Mouse (Mus musculus): ENCODE results near the gene Fbxw8.

Gene Fbxw8

GRCm38 (mm10) chr5:118154839-118155564 lies at the start of gene Fbxw8:
Fbxw8 (minus strand) TSS chr5:118155464.
- DNase-seq (ENCODE audit: low spot score in 2 of 2) = peak; percentile 80 to 81

GRCm38 (mm10) chr5:118204675-118205440 lies 49.6 kb upstream of the Fbxw8 start:
- no peak for DNase-seq (ENCODE audit: low spot score in 2 of 2)

- peak in 1 of 2 experiments; percentile 21 for DNase-seq (ENCODE audit: low spot score in 2 of 2)
These were observed 44.4 kb upstream of the Fbxw8 start for GRCm38 (mm10) chr5:118199670-118200069.

GRCm38 (mm10) chr5:118197421-118197820 lies 42.2 kb upstream of the Fbxw8 start:
- DNase-seq (ENCODE audit: low spot score in 2 of 2) = no peak

- no peak for DNase-seq (ENCODE audit: low spot score in 2 of 2)
These were observed 37.0 kb upstream of the Fbxw8 start for GRCm38 (mm10) chr5:118192221-118192620.

GRCm38 (mm10) chr5:118190491-118190890 lies 35.2 kb upstream of the Fbxw8 start:
- no peak for DNase-seq (ENCODE audit: low spot score in 2 of 2)

GRCm38 (mm10) chr5:118188356-118188755 lies 33.1 kb upstream of the Fbxw8 start:
- DNase-seq (ENCODE audit: low spot score in 2 of 2) = no peak

GRCm38 (mm10) chr5:118186903-118187633 lies 31.8 kb upstream of the Fbxw8 start:
- no peak for DNase-seq (ENCODE audit: low spot score in 2 of 2)

GRCm38 (mm10) chr5:118177640-118178039 lies 22.4 kb upstream of the Fbxw8 start:
- no peak for DNase-seq (ENCODE audit: low spot score in 2 of 2)

GRCm38 (mm10) chr5:118175137-118175536 lies 19.9 kb upstream of the Fbxw8 start:
- DNase-seq (ENCODE audit: low spot score in 2 of 2) = no peak

- DNase-seq (ENCODE audit: low spot score in 2 of 2) = no peak
These were observed 19.2 kb upstream of the Fbxw8 start for GRCm38 (mm10) chr5:118174310-118175009.

- no peak for DNase-seq (ENCODE audit: low spot score in 2 of 2)
These were observed 16.9 kb upstream of the Fbxw8 start for GRCm38 (mm10) chr5:118172078-118172723.

- DNase-seq (ENCODE audit: low spot score in 2 of 2) = no peak
These were observed 16.4 kb upstream of the Fbxw8 start for GRCm38 (mm10) chr5:118171665-118172064.

GRCm38 (mm10) chr5:118170888-118171529 lies 15.7 kb upstream of the Fbxw8 start:
- DNase-seq (ENCODE audit: low spot score in 2 of 2) = no peak

GRCm38 (mm10) chr5:118169222-118170221 lies 14.3 kb upstream of the Fbxw8 start:
- no peak for DNase-seq (ENCODE audit: low spot score in 2 of 2)

- DNase-seq (ENCODE audit: low spot score in 2 of 2) = no peak
These were observed 12.3 kb upstream of the Fbxw8 start for GRCm38 (mm10) chr5:118167561-118167995.

GRCm38 (mm10) chr5:118165462-118165861 lies 10.2 kb upstream of the Fbxw8 start:
- no peak for DNase-seq (ENCODE audit: low spot score in 2 of 2)

- no peak for DNase-seq (ENCODE audit: low spot score in 2 of 2)
These were observed 9.3 kb upstream of the Fbxw8 start, which contains the start of gene Hrk for GRCm38 (mm10) chr5:118164581-118164980. Hrk (plus strand) TSS chr5:118164648.

GRCm38 (mm10) chr5:118160691-118161090 lies 5.4 kb upstream of the Fbxw8 start:
- no peak for DNase-seq (ENCODE audit: low spot score in 2 of 2)

Measured in heart, adult 9 months (tissue).